Mouse (Mus musculus): ENCODE measurements around the gene Chrm4. TPM values are rescaled to one million over a fixed set of nuclear protein-coding genes. Genes with fewer than 3 reads are reported as not detected.

The Chrm4 gene
- 10 to 100 TPM; 37.3 to 42.0 TPM for total RNA-seq (2021)
- long read RNA-seq, experiment 1, partial matches to known transcripts, result 0 of 17 reads
- long read RNA-seq, experiment 1, other reads (novel, unspliced or antisense), result 14 of 17 reads
- long read RNA-seq, experiment 2, partial matches to known transcripts, result 0 of 13 reads
- long read RNA-seq, experiment 2, other reads (novel, unspliced or antisense), result 12 of 13 reads

GRCm38 (mm10) chr2:91926949-91927348, at the start of gene Chrm4:
Gene Chrm4, plus strand, starts transcription at chr2:91927249.
- DNase-seq (ENCODE audit: low spot score in 2 of 2), result no peak
- intact Hi-C loops (cut with DNase I), result loop anchor here (5.0 kb wide), 1 partner anchor 130 kb away; no protein-coding TSS in a partner anchor

DNA sequence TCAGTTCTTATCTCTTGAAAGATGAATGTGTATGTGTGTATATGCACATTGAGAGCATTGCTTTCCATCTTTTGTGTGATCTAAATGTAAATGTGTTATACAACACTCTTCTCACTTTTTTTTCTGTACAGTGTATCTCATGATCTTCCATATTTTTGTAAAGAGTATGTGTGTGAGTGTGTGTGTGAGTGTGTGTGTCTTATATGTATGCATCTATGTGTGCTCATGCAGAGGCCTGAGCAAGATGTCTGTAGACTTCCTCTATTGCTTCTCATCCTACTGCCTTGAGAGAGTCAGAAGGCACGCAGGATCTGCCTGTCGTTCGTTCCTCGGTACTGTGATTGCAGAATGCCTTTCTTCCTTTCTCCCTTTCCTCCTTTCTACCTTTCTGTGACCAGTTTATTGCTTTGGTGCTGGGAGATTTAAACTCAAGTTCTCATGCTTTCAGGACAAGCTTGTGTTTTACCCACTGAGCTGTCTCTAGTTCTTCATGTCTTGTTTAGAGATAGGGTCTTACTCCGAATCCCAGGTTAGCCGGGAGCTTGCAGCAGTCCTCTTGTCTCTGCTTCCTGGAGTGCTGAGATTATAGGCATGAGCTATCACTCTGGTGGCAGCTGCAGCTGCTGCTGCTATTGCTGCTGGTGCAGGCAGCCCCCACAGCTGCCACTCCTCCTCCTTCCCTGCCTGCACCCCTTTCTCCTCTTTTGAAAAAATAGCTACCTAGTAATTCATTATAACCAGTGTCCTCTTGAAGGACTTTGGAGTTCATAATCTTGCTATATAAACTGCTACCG, 48.5 kb upstream of the Chrm4 start:
- DNase-seq (ENCODE audit: low spot score in 2 of 2), result peak in 1 of 2 experiments; percentile 21
- intact Hi-C loops (cut with DNase I), result no loop called here

GRCm38 (mm10) chr2:91883961-91884360, 43.1 kb upstream of the Chrm4 start:
- DNase-seq (ENCODE audit: low spot score in 2 of 2), result no peak
- intact Hi-C loops (cut with DNase I), result no loop called here

- intact Hi-C loops (cut with DNase I), result no loop called here
These were observed 42.4 kb upstream of the Chrm4 start for GRCm38 (mm10) chr2:91884616-91885015.

DNA sequence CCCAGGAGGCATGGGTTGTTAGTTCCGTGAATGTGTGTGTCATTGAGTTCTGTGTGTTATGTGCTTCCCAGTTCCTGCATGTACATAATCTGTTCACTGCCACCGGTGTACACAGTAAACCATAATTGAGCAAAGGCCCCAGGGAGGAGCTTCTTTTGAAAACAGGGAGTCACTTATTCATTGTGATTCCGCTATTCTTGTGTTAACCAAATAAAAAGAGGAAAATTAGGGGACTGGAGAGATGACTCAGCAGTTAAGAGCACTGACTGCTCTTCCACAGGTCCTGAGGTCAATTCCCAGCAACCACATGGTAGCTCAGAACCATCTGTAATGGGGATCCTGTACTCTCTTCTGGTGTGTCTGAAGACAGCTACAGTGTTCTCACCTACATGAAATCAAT, 32.3 kb upstream of the Chrm4 start:
- DNase-seq (ENCODE audit: low spot score in 2 of 2), result no peak
- intact Hi-C loops (cut with DNase I), result no loop called here

More at GRCm38 (mm10) chr2:91884616-91885015, 42.4 kb upstream of the Chrm4 start:
- no peak for DNase-seq (ENCODE audit: low spot score in 2 of 2)

- intact Hi-C loops (cut with DNase I), result no loop called here
- no peak for DNase-seq (ENCODE audit: low spot score in 2 of 2)
These were observed 31.6 kb upstream of the Chrm4 start for GRCm38 (mm10) chr2:91895401-91895800.

- DNase-seq (ENCODE audit: low spot score in 2 of 2), result no peak
- intact Hi-C loops (cut with DNase I), result no loop called here
These were observed 29.1 kb upstream of the Chrm4 start for GRCm38 (mm10) chr2:91897968-91898367.

- intact Hi-C loops (cut with DNase I), result no loop called here
- no peak for DNase-seq (ENCODE audit: low spot score in 2 of 2)
These were observed 27.9 kb upstream of the Chrm4 start for GRCm38 (mm10) chr2:91899141-91899540.

GRCm38 (mm10) chr2:91900431-91900830, 26.6 kb upstream of the Chrm4 start:
- DNase-seq (ENCODE audit: low spot score in 2 of 2), result no peak
- intact Hi-C loops (cut with DNase I), result no loop called here

GRCm38 (mm10) chr2:91902336-91902735, 24.7 kb upstream of the Chrm4 start:
- intact Hi-C loops (cut with DNase I), result no loop called here
- DNase-seq (ENCODE audit: low spot score in 2 of 2), result no peak

DNA sequence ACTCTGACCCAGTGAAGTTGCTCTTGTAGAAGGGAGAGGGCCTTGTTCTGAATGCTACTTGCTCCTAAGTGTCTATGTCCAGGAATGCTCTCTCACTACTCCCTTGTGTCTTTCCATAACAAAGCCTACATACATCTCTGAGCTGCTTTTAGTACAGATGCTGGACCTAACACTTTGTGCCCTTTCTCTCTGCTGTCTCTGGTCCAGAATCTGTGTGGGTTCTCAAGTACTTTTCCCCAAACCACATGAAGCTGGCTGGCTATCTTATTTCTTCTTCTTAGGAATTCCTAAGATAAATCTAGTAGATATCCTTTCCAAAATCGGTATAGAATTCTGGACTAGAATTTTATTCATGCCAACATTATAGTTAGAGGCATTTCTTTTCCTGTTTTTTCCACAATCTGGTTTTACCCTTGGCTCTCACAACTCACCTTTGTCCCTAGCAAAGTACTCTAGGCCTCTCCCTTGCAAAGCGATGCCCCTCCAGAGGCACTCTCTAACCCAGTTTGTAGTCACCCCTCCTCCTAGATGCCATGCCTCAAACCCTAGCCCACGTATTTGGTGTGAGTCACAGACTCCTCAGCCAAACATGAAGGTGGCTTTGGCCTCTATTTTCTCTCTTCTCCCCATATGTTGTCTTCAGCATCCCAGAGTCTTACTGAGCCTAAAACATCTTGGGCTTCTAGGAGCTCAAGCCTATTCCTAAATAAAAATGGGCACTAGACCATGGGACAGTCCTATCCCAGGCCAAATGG, 23.7 kb upstream of the Chrm4 start:
- no peak for DNase-seq (ENCODE audit: low spot score in 2 of 2)
- intact Hi-C loops (cut with DNase I), result no loop called here

GRCm38 (mm10) chr2:91904618-91905307, 22.3 kb upstream of the Chrm4 start:
- peak in 1 of 2 experiments; percentile 49 for DNase-seq (ENCODE audit: low spot score in 2 of 2)
- intact Hi-C loops (cut with DNase I), result no loop called here

DNA sequence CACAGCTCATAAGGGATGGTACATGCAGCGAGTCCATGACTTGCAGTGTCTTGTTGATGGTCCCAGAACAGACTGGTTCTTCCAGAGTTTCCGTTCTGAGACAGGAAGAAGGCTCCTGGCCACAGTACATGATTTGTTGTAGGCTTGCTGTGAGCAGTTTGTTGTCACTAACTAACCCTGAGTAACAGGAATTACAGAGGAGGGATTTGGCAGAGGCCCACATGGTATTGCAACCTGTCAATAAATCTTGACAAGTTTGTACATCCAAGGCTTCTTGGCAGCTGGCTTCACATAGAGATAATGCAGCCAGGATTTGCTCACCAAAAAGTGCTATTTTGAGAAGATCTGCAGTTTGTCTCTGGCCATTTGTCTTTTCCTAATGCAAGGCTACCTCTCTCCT, 20.9 kb upstream of the Chrm4 start:
- intact Hi-C loops (cut with DNase I), result no loop called here
- DNase-seq (ENCODE audit: low spot score in 2 of 2), result no peak

GRCm38 (mm10) chr2:91912616-91913015, 14.4 kb upstream of the Chrm4 start:
- intact Hi-C loops (cut with DNase I), result no loop called here
- no peak for DNase-seq (ENCODE audit: low spot score in 2 of 2)

GRCm38 (mm10) chr2:91913328-91914110, 13.5 kb upstream of the Chrm4 start:
- no peak for DNase-seq (ENCODE audit: low spot score in 2 of 2)
- intact Hi-C loops (cut with DNase I), result no loop called here

DNA sequence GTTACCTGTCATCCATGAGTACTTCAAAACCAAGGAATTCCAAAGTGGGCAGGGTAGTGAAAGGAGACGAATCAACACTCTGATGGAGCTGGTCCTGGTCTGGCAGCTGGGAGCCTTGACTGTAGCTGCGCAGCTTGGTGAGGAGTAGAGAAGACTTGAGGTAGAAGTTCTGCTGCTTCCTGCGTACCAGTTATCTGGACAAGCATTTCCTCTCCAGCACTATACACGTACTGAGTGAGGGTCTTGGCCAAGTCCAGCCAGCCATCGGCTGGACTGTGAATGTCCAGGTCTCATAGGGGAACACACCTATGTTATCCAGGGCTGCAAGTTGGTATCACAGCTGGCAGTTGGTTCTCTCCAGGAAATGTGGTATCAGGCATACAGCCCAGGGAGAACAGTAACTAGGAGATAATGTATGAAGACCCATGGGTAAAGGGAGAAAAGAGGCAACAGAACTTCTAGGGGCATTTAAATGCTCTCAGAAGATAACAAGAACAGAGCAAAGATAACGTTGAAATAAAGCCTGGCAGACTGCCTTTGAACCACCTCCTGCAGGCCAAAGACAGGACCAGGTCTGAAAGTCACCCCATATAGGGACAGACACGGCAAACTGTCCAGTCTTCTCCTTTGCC, 10.6 kb upstream of the Chrm4 start:
- DNase-seq (ENCODE audit: low spot score in 2 of 2), result no peak
- intact Hi-C loops (cut with DNase I), result no loop called here

DNA sequence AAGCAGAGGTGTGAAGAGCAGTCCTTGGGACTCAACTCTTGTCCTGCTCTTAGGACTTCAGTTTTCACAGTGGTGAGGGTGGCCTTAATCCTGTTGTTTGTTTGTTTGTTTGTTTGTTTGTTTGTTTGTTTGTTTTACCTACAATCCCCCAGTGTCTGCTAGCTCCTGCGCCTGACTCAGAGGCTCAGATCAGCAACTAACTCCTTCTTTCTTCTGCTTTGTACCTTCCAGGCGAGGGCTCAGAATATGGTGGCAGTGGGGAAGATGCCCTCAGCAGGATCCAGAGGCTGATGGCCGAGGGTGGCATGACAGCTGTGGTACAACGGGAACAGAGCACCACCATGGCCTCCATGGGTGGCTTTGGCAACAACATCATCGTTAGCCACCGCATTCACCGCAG, 10.0 kb upstream of the Chrm4 start:
- intact Hi-C loops (cut with DNase I), result no loop called here
- no peak for DNase-seq (ENCODE audit: low spot score in 2 of 2)

DNA sequence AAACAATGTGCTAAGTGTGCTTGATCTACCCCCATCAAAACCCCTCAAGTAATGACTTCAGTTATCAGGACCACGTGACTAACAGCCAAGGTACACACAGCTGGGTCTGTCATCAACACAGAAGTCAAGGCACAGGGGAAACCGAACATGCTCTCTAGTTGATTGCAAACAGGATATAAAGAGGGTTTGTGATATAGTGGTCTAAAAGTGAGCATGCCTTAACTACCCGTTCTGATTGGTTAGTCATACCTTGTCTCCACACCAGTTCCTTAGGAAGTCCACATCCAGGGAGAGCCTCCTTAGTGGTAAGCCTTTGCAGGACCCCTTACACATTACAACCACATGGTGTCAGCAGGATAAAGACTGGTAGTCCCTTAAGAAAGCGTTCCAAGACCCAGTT, 6.9 kb upstream of the Chrm4 start:
- intact Hi-C loops (cut with DNase I), result no loop called here
- DNase-seq (ENCODE audit: low spot score in 2 of 2), result no peak
